Mouse (Mus musculus): ENCODE data around the gene Cnot8.

DNA sequence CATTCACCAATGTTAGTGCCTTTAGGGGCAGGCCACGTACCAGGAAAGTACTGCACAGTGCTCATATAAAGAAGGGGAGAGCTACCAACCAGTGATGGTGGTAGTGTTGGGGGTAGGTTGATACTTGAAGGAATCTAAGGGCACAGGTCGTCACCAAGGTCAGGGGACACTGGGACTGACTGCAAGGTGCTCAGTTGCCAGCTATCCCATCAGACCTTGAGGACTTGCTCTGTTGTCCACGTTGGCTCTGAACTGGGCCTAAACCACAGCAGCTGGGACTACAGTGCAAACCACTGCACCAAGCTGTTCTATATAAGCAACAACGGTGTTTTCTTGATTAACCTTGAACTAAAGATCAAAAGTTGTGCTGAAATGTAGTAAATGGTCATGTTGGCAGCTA lies 41.4 kb upstream of the Cnot8 start:
- TF ChIP-seq CTCF (IDR thresholded peaks at IDR 0.05; ENCODE audit: borderline replicate concordance, insufficient read depth, low read depth, low read length), result no peak
- TF ChIP-seq POLR2A (IDR thresholded peaks at IDR 0.05; ENCODE audit: borderline replicate concordance, insufficient read depth, low read length), result no peak
